10 mouse cellular contexts compared by ENCODE assay signal in genomic region chr9:58066731-58067095, GRCm38 (mm10). TPM values are rescaled to one million over a fixed set of nuclear protein-coding genes. Genes with fewer than 3 reads are reported as not detected.
DNase-seq lines count a peak whose midpoint lies in the region; ATAC-seq and TF ChIP-seq lines count a peak whose summit lies in the region.
"Had no signal": no experiment of that assay in that cellular context is flagged by ENCODE, and none has a peak within 500 bp of the region (broad histone marks: within the 10 kb centered on the region; RNA-seq: fewer than 3 reads in every experiment).

No protein-coding gene starts in this region.

- H3K27ac ChIP-seq in cerebellum, adult 2 months (ENCODE audit: insufficient read depth, low read length): no peak overlapping the region
- H3K27ac ChIP-seq in forebrain, embryonic 12.5 days: peak overlapping the region; percentile 93
- H3K27ac ChIP-seq in left cerebral cortex, adult 2 months: peak overlapping the region; percentile 85
- H3K27ac ChIP-seq in olfactory bulb, adult 2 months (ENCODE audit: insufficient read depth, low read depth, low read length): peak overlapping the region; percentile 0; the same call in 1 of the 2 replicates

- no peaks in the 10 kb centered on the region for H3K9me3 ChIP-seq in forebrain, embryonic 12.5 days
- H3K9me3 ChIP-seq: limb, embryonic 15.5 days had no signal

- 66% methylated on average over 6 of the region's 6 CpGs for WGBS in cerebellum, adult 2 months
- 81% methylated on average over 6 of the region's 6 CpGs for WGBS in forebrain, embryonic 12.5 days
- 41% methylated on average over 6 of the region's 6 CpGs for WGBS in olfactory bulb, adult 2 months

- ATAC-seq in forebrain, embryonic 12.5 days (ENCODE audit: low FRiP score): no peak

- H3K9ac ChIP-seq in forebrain, embryonic 12.5 days: no peak overlapping the region
- H3K9ac ChIP-seq: limb, embryonic 15.5 days had no signal

- DNase-seq in cerebellum, adult 2 months: peak; percentile 43 to 50
- DNase-seq in cerebellum, postnatal 4 days (ENCODE audit: low spot score in 2 of 2): no peak
- DNase-seq in left cerebral cortex, adult 2 months (ENCODE audit: extremely low spot score in 1 of 2, low spot score in 2 of 2): peak; percentile 68 to 72
- no peak for DNase-seq in c-Kit-positive CD71-positive TER-119-positive erythroid progenitor cells, embryonic 14.5 days (ENCODE audit: low spot score)
- no peak for DNase-seq in liver
- DNase-seq in gastrocnemius, postnatal 36 days: no peak

- H3K36me3 ChIP-seq in forebrain, embryonic 12.5 days (replicated peaks): no peaks in the 10 kb centered on the region
- H3K36me3 ChIP-seq: limb, embryonic 15.5 days had no signal

- intact Hi-C loops in left cerebral cortex, adult 2 months (cut with DNase I): loop anchor here (1.0 to 2.0 kb wide), 4 partner anchors 44 to 136 kb away; no protein-coding TSS in a partner anchor
- intact Hi-C loops in gastrocnemius, postnatal 36 days (cut with DNase I): no loop called here

- TF ChIP-seq POLR2A in cerebellum, adult 2 months (IDR thresholded peaks at IDR 0.05; ENCODE audit: borderline replicate concordance, insufficient read depth, low read length): no peak
- TF ChIP-seq POLR2A in olfactory bulb, adult 2 months (IDR thresholded peaks at IDR 0.05; ENCODE audit: insufficient read depth, low read depth, low read length): no peak

- no peak overlapping the region for H3K4me2 ChIP-seq in forebrain, embryonic 12.5 days
- H3K4me2 ChIP-seq: limb, embryonic 15.5 days had no signal

- no peak overlapping the region for H3K4me3 ChIP-seq in cerebellum, adult 2 months (replicated peaks; ENCODE audit: insufficient read depth, low read depth, low read length)
- no peak overlapping the region for H3K4me3 ChIP-seq in forebrain, embryonic 12.5 days (replicated peaks)
- no peak overlapping the region for H3K4me3 ChIP-seq in left cerebral cortex, adult 2 months
- H3K4me3 ChIP-seq in olfactory bulb, adult 2 months (ENCODE audit: insufficient read depth, low read depth, low read length): no peak overlapping the region
- H3K4me3 ChIP-seq: limb, embryonic 15.5 days had no signal

- H3K4me1 ChIP-seq in cerebellum, adult 2 months (ENCODE audit: control insufficient read depth, insufficient read depth, low read length): peaks cover 26% of the 10 kb centered on the region
- H3K4me1 ChIP-seq in forebrain, embryonic 12.5 days: peaks cover 66% of the 10 kb centered on the region
- peaks cover 20% of the 10 kb centered on the region for H3K4me1 ChIP-seq in olfactory bulb, adult 2 months (ENCODE audit: control insufficient read depth, insufficient read depth, low read length)

- no peaks in the 10 kb centered on the region for H3K27me3 ChIP-seq in cerebellum, adult 2 months (ENCODE audit: control insufficient read depth, insufficient read depth, low read length)
- peaks cover 8% of the 10 kb centered on the region; the same call in 1 of the 2 replicates for H3K27me3 ChIP-seq in forebrain, embryonic 12.5 days

- TF ChIP-seq CTCF in cerebellum, adult 2 months (IDR thresholded peaks at IDR 0.05; ENCODE audit: borderline replicate concordance, insufficient read depth, low read depth, low read length): no peak
- no peak; the same call in 1 of the 2 replicates for TF ChIP-seq CTCF in left cerebral cortex, adult 2 months (IDR thresholded peaks at IDR 0.05)
- TF ChIP-seq CTCF in olfactory bulb, adult 2 months (IDR thresholded peaks at IDR 0.05; ENCODE audit: insufficient read depth, low read depth, low read length): no peak

RNA-seq across cellular contexts. Expression of gene Stra6, which starts 3.1 kb away (rescaled TPM):
- polyA plus RNA-seq in cerebellum, adult 2 months (2012; rRNA removed): 2.8 and 3.9 TPM in 2 replicates
- 10.7 and 11.6 TPM in 2 replicates for polyA plus RNA-seq in forebrain, embryonic 12.5 days (2016; fragmentation: Nextera tagmentation; extraction: Ambion mirVana)
- total RNA-seq in left cerebral cortex, adult 2 months (2021): 1 to 10 TPM; 8.0 to 8.5 TPM
- not detected in 2 replicates for polyA plus RNA-seq in olfactory bulb, adult 2 months (2012; ENCODE audit: insufficient read depth, insufficient read length, low replicate concordance, missing spikeins)
- total RNA-seq in gastrocnemius, postnatal 36 days (2021): under 1 TPM; 0.18 to 0.69 TPM
- total RNA-seq: granulocyte monocyte progenitor cell, adult 5-6 weeks had no signal

RNA-seq across cellular contexts. Expression of gene Ccdc33, which starts 51.9 kb away (rescaled TPM):
- polyA plus RNA-seq in cerebellum, adult 2 months (2012; rRNA removed): 0.59 and 1.1 TPM in 2 replicates
- 1.5 and 2.4 TPM in 2 replicates for polyA plus RNA-seq in forebrain, embryonic 12.5 days (2016; fragmentation: Nextera tagmentation; extraction: Ambion mirVana)
- 1 to 10 TPM in 1 of 2 experiments, under 1 TPM in 1; 0.86 to 1.3 TPM for total RNA-seq in left cerebral cortex, adult 2 months (2021)
- not detected in 2 replicates for polyA plus RNA-seq in olfactory bulb, adult 2 months (2012; ENCODE audit: insufficient read depth, insufficient read length, low replicate concordance, missing spikeins)
- not detected for total RNA-seq in gastrocnemius, postnatal 36 days (2021)
- total RNA-seq: granulocyte monocyte progenitor cell, adult 5-6 weeks had no signal
- polyA plus RNA-seq: limb, embryonic 15.5 days had no signal

Comparison
In these comparisons a context has a peak if more than half of its experiments do, and no peak if none do; other contexts are left out.
1. DNase-seq: peak in cerebellum, adult 2 months (2 of 2) and left cerebral cortex, adult 2 months (2 of 2); none in cerebellum, postnatal 4 days (0 of 2), c-Kit-positive CD71-positive TER-119-positive erythroid progenitor cells, embryonic 14.5 days (single experiment), liver (single experiment) and gastrocnemius, postnatal 36 days (0 of 2).